Mouse (Mus musculus): ENCODE measurements around the gene Tmem50a. TPM values are rescaled to one million over a fixed set of nuclear protein-coding genes. Genes with fewer than 3 reads are reported as not detected.
"Not testable (repeated sequence)": the region's sequence is repeated elsewhere in the genome, so short reads cannot be mapped to it uniquely, and the experiment has no call there.

Tmem50a gene
- polyA plus RNA-seq, 1 experiment from 2014 or later = 94.9 TPM

DNA sequence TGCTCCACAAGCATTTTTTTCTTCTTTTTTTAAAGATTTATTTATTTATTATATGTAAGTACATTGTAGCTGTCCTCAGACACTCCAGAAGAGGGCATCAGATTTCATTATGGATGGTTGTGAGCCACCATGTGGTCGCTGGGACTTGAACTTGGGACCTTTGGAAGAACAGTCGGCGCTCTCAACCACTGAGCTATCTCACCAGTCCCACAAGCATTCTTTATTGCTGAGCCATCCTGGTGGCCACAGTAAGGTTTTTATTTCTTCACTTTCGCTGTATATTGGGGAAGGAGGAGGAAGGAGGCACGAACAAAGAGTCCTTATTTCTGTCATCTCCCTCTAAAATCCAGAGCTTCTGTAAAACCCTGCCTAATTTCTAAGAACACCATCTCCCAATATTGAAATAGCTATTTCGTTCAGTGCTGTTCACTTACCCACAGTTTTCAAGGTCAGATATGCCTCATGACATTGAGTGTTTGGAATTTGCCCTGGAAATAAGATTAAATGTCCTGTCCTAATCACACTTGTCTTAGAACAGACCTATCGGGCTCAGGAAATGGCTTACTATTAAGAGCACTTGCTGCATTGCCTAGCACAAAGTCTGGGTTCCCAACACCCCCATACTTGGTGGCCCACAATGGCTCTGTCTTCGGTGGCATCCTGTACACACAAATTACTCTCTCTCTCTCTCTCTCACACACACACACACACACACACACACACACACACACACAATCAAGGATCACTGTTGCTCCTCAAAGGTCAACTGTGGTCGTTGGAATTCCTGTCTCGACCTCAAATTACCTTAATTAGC lies 7.5 kb upstream of the Tmem50a start:
- H3K36me3 ChIP-seq = peaks cover 35% of the 10 kb centered on the region
- H3K9me3 ChIP-seq (replicated peaks) = no peaks in the 10 kb centered on the region
- peak overlapping the region; percentile 99 for H3K27ac ChIP-seq
- peak overlapping the region; percentile 82 for H3K4me2 ChIP-seq
- peak overlapping the region; percentile 100 for H3K9ac ChIP-seq
- no peak for ATAC-seq
- peaks cover 65% of the 10 kb centered on the region for H3K4me1 ChIP-seq
- H3K27me3 ChIP-seq (replicated peaks) = no peaks in the 10 kb centered on the region
- H3K4me3 ChIP-seq = peak overlapping the region; percentile 100
- 52% methylated on average over 10 of the region's 10 CpGs for WGBS (ENCODE audit: insufficient replicate concordance)

- no peak for ATAC-seq
- no peaks in the 10 kb centered on the region for H3K27me3 ChIP-seq (replicated peaks)
- H3K9ac ChIP-seq = no peak overlapping the region
- no peak overlapping the region for H3K4me2 ChIP-seq
- H3K27ac ChIP-seq = peak overlapping the region; percentile 99; the same call in 1 of the 2 replicates
- no peak overlapping the region for H3K4me3 ChIP-seq
- peaks cover 29% of the 10 kb centered on the region for H3K36me3 ChIP-seq
- 86% methylated on average over 4 of the region's 4 CpGs for WGBS (ENCODE audit: insufficient replicate concordance)
- H3K4me1 ChIP-seq = peaks cover 67% of the 10 kb centered on the region
- no peaks in the 10 kb centered on the region for H3K9me3 ChIP-seq (replicated peaks)
Observed at GRCm38 (mm10) chr4:134921703-134922102, 6.9 kb upstream of the Tmem50a start.

DNA sequence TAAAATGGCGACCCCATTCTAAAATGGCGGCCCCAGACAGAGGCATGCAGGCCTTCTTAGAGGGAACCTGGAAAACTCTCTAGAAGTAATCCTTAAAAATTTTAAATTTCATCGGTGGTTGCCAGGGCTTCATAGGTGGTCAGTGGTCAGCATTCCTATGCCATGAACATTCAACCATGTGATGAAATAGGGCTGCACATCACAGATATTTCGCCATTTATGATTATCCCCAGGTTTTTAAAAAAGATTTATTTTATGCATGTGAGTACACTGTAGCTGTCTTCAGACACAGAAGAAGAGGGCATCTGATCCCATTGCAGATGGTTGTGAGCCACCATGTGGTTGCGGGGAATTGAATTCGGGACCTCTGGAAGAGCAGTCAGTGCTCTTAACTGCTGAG lies 5.8 kb upstream of the Tmem50a start:
- Histone ChIP-seq H3K4me2 (no peak overlapping the region), H3K36me3 (peaks cover 18% of the 10 kb centered on the region), H3K4me1 (peaks cover 67% of the 10 kb centered on the region), H3K27me3 (replicated peaks) (no peaks in the 10 kb centered on the region), H3K27ac (peak overlapping the region; percentile 72; the same call in 1 of the 2 replicates), H3K9me3 (replicated peaks) (no peaks in the 10 kb centered on the region), H3K9ac (no peak overlapping the region), H3K4me3 (no peak overlapping the region)
- no peak for ATAC-seq
- WGBS (ENCODE audit: insufficient replicate concordance) = 84% methylated on average over 6 of the region's 6 CpGs

DNA sequence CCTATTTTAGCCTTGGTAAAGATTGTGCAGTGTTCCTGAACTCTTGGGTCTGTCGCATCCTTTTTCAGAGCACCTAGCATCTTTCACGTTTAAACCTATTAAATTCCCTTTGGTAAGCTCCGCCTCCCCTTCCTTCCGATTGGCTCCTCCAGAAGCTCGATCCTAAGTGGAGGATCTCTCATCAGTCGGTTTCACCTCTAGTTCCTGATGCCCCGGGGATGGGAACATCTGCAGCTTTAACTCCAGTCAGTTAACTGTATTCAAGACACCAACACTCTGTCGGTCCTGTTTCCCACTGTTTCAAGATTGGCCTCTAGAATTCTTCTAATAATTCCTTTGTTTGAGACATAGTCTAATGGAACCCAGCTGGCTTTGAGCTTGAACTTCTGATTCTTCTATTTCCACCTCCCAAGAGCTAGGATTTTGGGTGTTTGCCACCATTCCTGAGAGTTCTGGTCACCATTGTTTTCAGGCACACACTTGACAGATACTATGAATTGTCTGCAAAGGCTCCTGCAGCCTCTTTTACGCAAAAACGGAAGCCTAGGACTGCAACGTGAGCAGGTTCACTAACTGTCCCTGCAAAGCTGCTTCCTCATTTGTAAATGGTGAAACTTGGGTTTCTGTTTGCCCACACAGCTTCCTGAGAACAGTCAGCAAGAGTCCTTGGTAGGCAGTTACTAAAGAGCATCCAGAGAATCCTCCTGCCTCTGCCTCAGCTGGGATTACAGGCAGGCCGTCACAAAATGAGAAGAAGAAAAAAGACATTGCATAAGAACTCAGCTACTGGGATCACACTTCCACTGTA lies 5.1 kb upstream of the Tmem50a start:
- Histone ChIP-seq H3K27me3 (replicated peaks) (no peaks in the 10 kb centered on the region), H3K27ac (peak overlapping the region; percentile 72), H3K4me3 (no peak overlapping the region), H3K36me3 (peaks cover 11% of the 10 kb centered on the region), H3K4me2 (peak overlapping the region; percentile 49), H3K9ac (peak overlapping the region; percentile 40; the same call in 1 of the 2 replicates), H3K4me1 (peaks cover 68% of the 10 kb centered on the region), H3K9me3 (replicated peaks) (no peaks in the 10 kb centered on the region)
- 21% methylated on average over 12 of the region's 12 CpGs for WGBS (ENCODE audit: insufficient replicate concordance)
- ATAC-seq = no peak

- Histone ChIP-seq H3K4me1 (peaks cover 69% of the 10 kb centered on the region), H3K4me3 (no peak overlapping the region), H3K27ac (peak overlapping the region; percentile 99)
Observed at GRCm38 (mm10) chr4:134918381-134918780, 3.6 kb upstream of the Tmem50a start.

GRCm38 (mm10) chr4:134917194-134917593 lies 2.4 kb upstream of the Tmem50a start:
- peaks cover 71% of the 10 kb centered on the region for H3K4me1 ChIP-seq

More at GRCm38 (mm10) chr4:134918381-134918780, 3.6 kb upstream of the Tmem50a start:
- 33% methylated on average over 7 of the region's 7 CpGs for WGBS (ENCODE audit: insufficient replicate concordance)
- ATAC-seq = no peak
- H3K36me3 ChIP-seq = no peaks in the 10 kb centered on the region
- peak overlapping the region; percentile 45 for H3K9ac ChIP-seq
- no peak overlapping the region for H3K4me2 ChIP-seq
- H3K9me3 ChIP-seq (replicated peaks) = no peaks in the 10 kb centered on the region
- no peaks in the 10 kb centered on the region for H3K27me3 ChIP-seq (replicated peaks)

DNA sequence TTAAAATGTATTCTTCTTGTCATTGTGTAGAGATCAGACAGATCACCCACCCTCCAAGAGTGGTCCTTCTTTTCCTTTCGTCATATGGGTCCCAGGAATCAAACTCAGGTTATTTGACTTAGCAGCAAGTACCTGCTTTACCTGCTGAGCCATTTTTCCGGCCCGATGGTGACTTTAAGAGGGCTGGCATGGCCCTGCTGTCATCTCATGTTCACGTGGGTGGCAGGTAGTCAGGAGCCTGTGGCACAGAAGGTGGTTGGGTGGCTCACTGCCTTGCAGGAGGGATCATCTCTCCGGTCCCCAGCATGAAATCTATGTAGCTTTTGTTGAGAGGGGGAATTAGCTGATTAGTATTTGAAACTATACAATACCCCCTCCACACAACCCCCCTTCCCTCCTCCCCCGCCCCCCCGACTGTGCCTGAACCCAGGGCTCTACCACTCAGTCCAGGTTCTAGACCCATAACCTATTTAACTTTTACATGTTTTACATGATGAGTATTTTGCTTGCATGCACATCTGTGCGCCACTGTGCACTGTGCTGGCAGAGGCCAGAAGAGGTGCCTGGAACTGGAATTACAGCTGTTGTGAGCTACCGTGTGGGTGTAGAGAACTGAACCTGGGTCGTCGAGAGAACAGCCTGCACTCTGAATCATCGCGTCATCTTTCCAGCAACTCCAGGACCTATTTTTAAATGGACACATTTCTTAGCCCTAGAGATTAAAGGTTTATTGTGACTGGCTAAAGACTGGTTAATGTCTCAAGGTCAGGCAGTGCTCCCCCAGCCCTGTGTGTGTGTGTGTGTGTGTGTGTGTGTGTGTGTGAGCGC lies 613 bp upstream of the Tmem50a start:
- Histone ChIP-seq H3K36me3 (peaks cover 27% of the 10 kb centered on the region), H3K4me1 (peaks cover 64% of the 10 kb centered on the region), H3K4me2 (peak overlapping the region; percentile 71), H3K27me3 (replicated peaks) (no peaks in the 10 kb centered on the region), H3K9me3 (replicated peaks) (no peaks in the 10 kb centered on the region), H3K27ac (peak overlapping the region; percentile 99), H3K4me3 (peak overlapping the region; percentile 76), H3K9ac (peak overlapping the region; percentile 86)
- no peak for ATAC-seq
- WGBS (ENCODE audit: insufficient replicate concordance) = 67% methylated on average over 14 of the region's 14 CpGs

More at GRCm38 (mm10) chr4:134917194-134917593, 2.4 kb upstream of the Tmem50a start:
- H3K4me3 ChIP-seq = no peak overlapping the region
- H3K9ac ChIP-seq = peak overlapping the region; percentile 1; the same call in 1 of the 2 replicates
- no peaks in the 10 kb centered on the region for H3K9me3 ChIP-seq (replicated peaks)
- peak; percentile 40 for ATAC-seq
- 18% methylated on average over 3 of the region's 3 CpGs for WGBS (ENCODE audit: insufficient replicate concordance)
- H3K27me3 ChIP-seq (replicated peaks) = no peaks in the 10 kb centered on the region
- peak overlapping the region; percentile 99 for H3K27ac ChIP-seq
- H3K36me3 ChIP-seq = peaks cover 11% of the 10 kb centered on the region
- H3K4me2 ChIP-seq = peak overlapping the region; percentile 38

DNA sequence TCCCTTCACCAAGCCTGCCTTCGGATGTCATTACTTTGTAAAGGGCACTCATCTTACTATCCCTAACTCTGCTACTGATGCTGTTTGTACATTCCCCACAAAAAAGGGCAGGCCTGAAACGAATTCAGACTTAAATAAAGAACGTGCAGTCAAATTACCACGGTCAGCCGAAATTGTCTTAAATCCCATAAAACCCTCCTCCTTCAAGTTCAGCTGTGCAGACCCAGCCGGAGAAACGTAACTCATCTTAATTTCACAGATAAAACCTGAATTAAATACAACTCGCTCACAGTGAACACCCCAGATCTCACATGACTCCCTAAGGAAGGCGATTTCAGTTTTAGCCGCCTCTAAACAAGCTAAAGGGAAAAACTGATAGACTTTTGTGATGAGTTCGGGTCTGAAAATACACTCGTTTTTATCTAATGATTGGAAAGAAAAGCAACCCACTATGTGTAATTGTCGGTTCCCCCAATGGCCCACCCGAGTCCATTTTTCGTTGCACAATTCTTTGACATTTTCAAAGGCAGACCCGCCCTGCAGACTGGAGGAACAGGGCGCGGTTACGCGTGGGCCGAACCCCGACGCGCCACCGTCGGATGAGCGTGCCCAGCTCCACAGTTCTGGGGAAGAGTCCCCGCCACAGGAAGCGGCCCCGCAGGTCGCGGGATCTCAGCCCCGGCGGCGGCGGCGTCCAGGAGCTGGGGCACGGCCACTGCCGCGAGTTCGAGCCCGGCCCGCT lies 531 bp downstream of the Tmem50a start:
- Histone ChIP-seq H3K4me1 (peaks cover 52% of the 10 kb centered on the region), H3K4me3 (peak overlapping the region; percentile 76), H3K9ac (peak overlapping the region; percentile 86), H3K27ac (peak overlapping the region; percentile 99), H3K4me2 (peak overlapping the region; percentile 71), H3K9me3 (replicated peaks) (no peaks in the 10 kb centered on the region), H3K27me3 (replicated peaks) (no peaks in the 10 kb centered on the region), H3K36me3 (peaks cover 38% of the 10 kb centered on the region)
- ATAC-seq = peak; percentile 81
- WGBS (ENCODE audit: insufficient replicate concordance) = 1% methylated on average over 43 of the region's 43 CpGs

GRCm38 (mm10) chr4:134913413-134913812 lies 1.4 kb downstream of the Tmem50a start:
- no peaks in the 10 kb centered on the region for H3K9me3 ChIP-seq (replicated peaks)
- H3K27me3 ChIP-seq (replicated peaks) = no peaks in the 10 kb centered on the region
- ATAC-seq = no peak
- H3K4me2 ChIP-seq = peak overlapping the region; percentile 71
- H3K36me3 ChIP-seq = peaks cover 47% of the 10 kb centered on the region
- peak overlapping the region; percentile 86 for H3K9ac ChIP-seq
- WGBS (ENCODE audit: insufficient replicate concordance) = 23% methylated on average over 3 of the region's 3 CpGs
- peak overlapping the region; percentile 99; the same call in 1 of the 2 replicates for H3K27ac ChIP-seq
- peaks cover 46% of the 10 kb centered on the region for H3K4me1 ChIP-seq
- peak overlapping the region; percentile 76 for H3K4me3 ChIP-seq

- not testable (repeated sequence) for H3K9me3 ChIP-seq (replicated peaks); H3K9ac ChIP-seq; H3K27me3 ChIP-seq (replicated peaks); ATAC-seq; H3K4me3 ChIP-seq; H3K27ac ChIP-seq; H3K4me2 ChIP-seq
- Histone ChIP-seq H3K4me1 (peaks cover 38% of the 10 kb centered on the region), H3K36me3 (peaks cover 67% of the 10 kb centered on the region)
- 94% methylated on average over 8 of the region's 8 CpGs for WGBS (ENCODE audit: insufficient replicate concordance)
Observed at GRCm38 (mm10) chr4:134911406-134911805, 3.4 kb downstream of the Tmem50a start.

DNA sequence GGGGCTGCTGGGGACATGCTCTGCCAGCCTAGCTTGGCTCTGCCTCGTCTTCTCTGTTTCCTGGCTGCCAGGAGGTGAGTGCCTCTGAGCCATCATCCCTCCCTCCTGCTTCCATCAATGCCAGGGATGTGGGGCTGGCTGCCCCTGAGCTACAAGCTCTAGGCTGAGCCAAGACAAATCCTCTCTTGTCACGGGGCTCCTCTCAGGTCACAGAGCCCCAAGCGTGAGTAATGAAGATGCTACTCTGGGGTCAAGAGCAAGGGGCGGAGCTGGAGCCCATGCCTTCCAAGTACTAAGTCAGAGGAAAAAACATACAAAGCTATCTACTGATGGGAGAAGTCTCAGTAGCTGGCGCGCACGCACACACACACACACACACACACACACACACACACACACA lies 11.8 kb downstream of the Tmem50a start:
- H3K36me3 ChIP-seq = peaks cover 100% of the 10 kb centered on the region
- H3K4me2 ChIP-seq = no peak overlapping the region
- H3K9me3 ChIP-seq (replicated peaks) = no peaks in the 10 kb centered on the region
- ATAC-seq = no peak
- H3K4me3 ChIP-seq = no peak overlapping the region
- no peaks in the 10 kb centered on the region for H3K27me3 ChIP-seq (replicated peaks)
- peaks cover 8% of the 10 kb centered on the region for H3K4me1 ChIP-seq
- 80% methylated on average over 7 of the region's 7 CpGs for WGBS (ENCODE audit: insufficient replicate concordance)
- no peak overlapping the region for H3K9ac ChIP-seq
- no peak overlapping the region for H3K27ac ChIP-seq
